Mouse (Mus musculus) layer of hippocampus, postnatal 36 days (tissue): ENCODE measurements around the gene Myh3. TPM values are rescaled to one million over a fixed set of nuclear protein-coding genes. Genes with fewer than 3 reads are reported as not detected.

ENCODE experiments used
- DNase-seq, 2 experiments: peaks; one replicate each; pipeline ENCODE4 v3.0.0; 2022
- total RNA-seq, 2 experiments: library from RNA; stranded (reverse); gene quantifications; 2 replicates each; pipeline ENCODE4 v1.2.3; 2021

The Myh3 gene
- total RNA-seq, 2 experiments from 2014 or later, result 0.55 to 0.76 TPM

GRCm38 (mm10) chr11:67106973-67107372 is 28.9 kb downstream of the Myh3 start:
- no peak for DNase-seq

DNA sequence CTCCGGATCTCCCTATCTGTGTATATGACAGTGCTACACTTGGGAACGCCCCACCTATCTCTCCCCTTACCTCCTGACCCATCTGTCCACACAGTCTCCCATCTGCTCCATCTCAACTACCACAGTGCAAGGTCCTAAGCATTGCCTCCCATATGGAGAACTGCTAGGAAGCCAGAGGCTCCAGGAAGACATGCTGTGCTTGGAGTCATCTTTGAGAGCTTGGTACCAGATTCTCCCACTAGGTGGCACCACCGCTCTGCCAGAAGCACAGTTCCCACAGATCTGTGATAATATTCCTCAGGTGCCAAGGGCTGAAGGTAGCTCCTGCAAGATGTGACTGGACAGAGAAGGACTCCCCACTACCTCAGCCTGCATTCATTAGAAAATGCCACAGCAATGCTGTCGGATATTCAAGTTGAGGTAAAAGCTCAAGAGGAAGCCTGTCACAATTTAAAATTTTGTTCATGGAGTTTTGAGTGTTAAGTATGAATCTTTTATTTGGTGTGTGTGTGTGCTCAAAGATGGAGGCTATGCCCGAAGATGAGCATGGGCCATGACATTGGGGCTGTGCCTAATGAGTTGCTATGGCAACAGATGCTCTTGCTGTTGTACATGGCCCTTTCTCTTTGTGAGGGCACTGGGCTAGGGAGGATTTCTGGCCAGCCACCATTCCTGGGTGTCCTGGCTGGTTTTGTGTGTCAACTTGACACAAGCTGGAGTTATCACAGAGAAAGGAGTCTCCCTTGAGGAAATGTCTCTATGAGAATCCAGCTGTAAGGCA is 32.3 kb downstream of the Myh3 start:
- DNase-seq, result peak; percentile 75 to 77

DNA sequence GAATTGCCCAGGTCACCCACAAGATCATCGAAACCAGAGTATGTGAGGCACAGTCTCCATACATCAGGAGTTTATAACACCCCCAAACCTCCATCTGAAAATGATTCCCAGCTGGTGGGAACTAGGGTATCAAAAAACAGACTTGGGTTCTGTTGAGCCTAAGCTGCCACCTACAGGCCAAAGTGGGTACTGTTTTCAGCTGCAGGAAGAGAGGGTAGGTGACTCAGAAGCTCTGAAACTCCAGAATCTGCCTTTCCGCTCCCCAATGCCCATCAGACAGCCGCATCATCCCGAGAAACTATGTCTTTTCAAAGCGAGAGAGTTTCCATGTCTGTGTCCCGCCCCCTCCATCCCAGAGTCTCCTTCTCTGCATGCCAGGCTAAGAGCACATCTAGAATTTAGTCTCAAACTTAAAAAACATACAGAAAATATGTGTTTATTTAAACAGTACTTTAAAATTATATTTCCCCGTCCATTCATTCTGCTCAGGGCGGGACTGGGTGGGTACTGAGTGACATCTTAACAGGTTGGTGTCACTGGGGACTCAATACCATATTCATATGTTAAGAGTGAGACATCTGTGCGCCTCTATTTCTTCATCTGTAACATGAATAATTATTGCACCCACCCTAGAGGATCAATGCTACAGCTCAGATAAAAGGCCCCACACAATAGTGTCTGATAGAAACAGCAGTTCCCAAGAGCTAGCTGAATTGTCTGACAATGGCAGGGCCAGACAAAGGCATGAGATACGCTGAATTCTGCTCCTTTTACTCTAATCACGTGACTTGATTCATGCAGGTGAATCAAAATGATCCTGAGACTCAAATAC is 34.1 kb downstream of the Myh3 start:
- DNase-seq, result peak; percentile 44 to 47

DNA sequence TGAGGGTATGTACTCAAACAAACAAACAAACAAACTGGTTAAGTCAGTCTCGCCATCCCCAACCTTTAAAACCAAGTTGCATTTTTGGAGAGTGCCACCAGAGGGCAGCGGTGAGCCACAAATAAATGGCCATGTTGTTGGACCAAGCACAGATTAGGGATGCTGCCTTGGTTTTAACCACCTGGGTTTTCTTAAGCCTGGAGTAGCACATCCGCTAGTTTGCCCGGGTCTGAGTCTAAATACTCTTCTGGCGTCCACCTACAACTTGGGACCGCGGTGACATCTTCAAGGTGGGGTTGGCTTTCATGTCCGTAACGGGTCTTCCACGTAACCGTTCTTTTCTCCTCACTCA is 34.7 kb downstream of the Myh3 start:
- DNase-seq, result peak; percentile 62 to 76

DNA sequence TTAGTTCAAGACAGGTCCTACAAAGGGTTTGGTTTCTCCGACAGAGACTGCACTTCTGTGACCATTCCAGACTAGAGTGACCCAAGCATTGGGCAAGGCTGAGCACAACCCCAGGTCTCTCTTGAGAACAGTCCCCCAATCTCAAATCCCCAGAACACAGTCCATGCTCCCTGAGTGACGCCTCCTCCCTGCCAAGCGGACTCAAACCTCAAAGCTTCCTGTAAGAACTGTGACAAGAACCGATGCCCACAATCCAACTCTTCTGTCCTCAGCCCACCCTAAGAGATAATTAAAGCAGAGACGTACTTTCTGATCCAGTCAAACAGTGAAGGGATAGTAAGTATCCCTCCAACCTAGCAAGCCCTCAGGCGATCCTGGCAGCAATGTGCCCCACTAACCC is 35.3 kb downstream of the Myh3 start:
- DNase-seq, result no peak

- DNase-seq, result no peak
Observed at GRCm38 (mm10) chr11:67114261-67114660, 36.2 kb downstream of the Myh3 start.

DNA sequence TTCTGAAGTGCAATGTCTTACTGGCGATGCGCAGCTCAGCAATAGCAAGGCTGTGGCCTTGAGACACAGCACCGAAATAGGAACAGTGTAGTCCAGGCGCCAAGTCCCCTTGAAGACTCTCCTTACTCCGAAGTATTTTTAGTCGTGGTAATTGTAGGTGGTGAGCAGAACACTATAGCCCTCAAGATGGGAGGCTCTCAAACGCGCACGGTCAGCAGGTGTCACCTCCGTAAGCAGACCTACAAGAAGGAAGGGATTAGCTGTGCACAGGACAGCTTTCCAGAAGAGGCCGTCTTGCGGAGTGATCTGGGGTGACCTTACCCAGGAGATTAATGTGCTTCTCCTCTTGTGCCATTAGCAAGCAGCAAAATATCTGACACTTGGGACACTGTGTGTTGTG is 36.8 kb downstream of the Myh3 start:
- DNase-seq, result no peak

GRCm38 (mm10) chr11:67116725-67117124 is 38.6 kb downstream of the Myh3 start:
- no peak for DNase-seq

DNA sequence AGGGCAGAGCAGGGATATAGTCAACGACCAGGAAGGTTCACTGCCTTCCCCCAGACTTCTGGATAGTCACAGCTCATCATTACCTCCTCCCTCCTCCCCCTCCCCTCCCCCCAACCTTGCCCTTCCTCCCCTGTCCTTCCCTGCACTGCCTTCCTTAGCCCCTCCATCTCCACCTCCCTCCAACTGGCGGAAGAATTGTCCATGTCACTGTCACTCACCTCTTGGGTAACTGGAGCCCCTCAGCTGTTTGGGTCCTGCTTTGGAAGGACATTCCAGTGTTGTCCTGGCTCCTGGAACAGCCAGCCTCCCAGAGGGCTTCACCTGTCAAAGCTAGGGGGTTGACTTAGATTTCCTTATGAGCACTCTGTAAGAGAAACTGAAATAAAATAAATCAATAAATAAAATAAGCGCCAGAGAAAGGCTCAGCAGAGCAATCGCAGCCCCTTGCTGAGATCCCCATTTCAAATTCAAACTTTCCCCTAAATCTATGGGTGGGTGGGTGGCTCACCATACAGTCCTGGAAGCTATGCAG is 41.5 kb downstream of the Myh3 start:
- DNase-seq, result no peak

- no peak for DNase-seq
Observed at GRCm38 (mm10) chr11:67120697-67121294, 42.7 kb downstream of the Myh3 start.

- no peak for DNase-seq
Observed at GRCm38 (mm10) chr11:67124943-67125342, 46.8 kb downstream of the Myh3 start.

DNA sequence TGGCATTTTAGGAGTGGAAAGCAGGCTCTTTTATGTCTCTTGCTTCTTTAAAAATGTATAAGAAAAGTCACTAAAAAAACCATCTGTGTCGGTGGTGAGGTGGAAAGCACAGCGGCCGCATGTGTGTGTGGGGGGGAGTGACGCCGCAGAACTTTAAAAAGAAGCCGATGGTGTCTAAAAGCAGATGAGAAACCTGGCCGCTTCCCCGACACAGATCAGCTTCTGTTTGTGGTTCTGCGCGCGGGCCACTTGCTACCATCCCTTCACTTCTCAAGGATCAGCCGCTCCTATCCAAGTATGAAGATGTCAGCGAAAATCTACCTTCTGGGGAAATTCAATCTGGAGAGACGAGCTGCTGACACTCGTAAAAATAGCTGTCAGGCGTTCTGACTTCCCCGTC is 47.3 kb downstream of the Myh3 start:
- no peak for DNase-seq

- no peak for DNase-seq
Observed at GRCm38 (mm10) chr11:67133526-67133925, 55.4 kb downstream of the Myh3 start.

- DNase-seq, result no peak
Observed at GRCm38 (mm10) chr11:67134654-67135053, 56.6 kb downstream of the Myh3 start.

- no peak for DNase-seq
Observed at GRCm38 (mm10) chr11:67135532-67135931, 57.4 kb downstream of the Myh3 start.

DNA sequence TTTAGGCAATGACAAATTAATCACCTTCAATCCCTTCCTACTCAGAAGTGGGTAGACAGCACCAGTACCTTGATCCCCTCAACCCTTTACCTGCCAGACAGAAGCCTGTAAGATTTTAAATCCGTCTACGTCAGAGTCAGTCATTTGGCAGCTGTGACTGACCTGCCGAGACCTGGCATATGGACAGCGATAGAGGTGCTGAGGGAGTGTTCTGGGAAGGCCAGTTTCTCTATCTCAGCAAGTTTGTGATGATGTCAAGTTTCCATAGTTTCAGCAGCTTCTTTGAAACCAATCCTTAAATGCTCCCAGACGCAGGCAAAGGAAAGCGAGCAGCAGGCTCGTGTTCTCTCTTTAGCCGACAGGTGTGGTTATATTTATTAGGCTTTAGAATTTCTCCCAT is 61.5 kb downstream of the Myh3 start:
- no peak for DNase-seq

DNA sequence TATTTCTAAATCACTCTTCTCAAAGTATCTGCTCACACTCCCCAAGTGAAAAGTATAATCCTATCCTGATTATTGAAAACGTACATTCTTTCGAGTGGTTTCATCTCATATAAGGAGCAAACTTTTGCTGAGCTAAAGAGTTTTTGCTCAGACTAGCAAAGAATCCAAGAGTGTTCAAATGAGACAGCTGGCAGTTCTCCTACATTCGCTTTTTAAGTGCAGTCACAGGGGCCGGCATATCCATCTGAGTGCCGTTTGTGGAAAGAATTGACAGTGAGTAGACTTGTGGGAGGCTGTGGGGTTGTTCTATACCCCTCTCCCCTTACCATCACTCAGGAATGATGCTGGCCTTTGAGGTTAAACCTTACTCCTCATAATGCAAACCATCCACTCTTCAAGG is 62.1 kb downstream of the Myh3 start:
- DNase-seq, result no peak

DNA sequence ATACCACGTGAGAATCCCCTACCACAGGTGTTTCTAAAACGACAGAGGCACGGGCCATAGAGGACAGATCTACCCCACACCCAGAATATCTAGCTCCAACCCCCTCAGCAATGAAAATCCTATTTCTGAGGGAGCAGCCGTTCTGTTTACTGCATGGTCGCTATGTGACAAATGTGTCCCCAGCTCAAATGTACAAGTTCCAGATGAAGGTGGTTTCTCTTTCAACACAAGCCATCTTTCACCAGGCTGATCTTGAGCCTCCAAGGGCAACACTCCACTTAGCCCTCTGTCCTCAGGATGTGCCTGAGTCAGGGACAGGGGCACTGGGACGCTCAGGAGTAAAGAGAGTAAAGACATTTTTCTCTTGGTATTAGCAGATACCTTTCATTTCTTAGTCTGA is 62.9 kb downstream of the Myh3 start:
- no peak for DNase-seq

DNA sequence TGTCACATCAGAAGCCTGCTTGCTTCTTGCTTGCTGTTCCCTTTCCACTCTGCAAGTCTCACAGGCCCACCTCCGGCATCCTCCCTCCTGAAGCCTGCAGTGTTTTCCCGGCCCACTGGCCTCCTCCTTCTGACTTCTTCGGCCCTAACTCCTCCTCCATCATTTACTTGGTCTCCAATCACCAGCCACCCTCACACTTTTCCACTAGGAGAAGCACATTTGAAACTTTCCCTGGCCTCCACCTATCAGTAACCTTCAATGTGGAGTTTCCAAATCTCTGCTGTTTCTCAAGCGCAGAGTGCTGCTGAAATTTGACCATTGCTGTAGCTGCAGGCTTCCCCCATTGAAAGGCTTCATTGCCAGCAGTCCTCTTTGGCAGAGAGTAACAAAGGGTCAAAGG is 63.9 kb downstream of the Myh3 start:
- DNase-seq, result no peak

GRCm38 (mm10) chr11:67143065-67143464 is 65.0 kb downstream of the Myh3 start:
- DNase-seq, result no peak

- DNase-seq, result no peak
Observed at GRCm38 (mm10) chr11:67143863-67144498, 65.9 kb downstream of the Myh3 start.

GRCm38 (mm10) chr11:67144559-67145265 is 66.6 kb downstream of the Myh3 start:
- DNase-seq, result no peak
